Mouse (Mus musculus): ENCODE measurements around the gene Rbms3. TPM values are rescaled to one million over a fixed set of nuclear protein-coding genes. Genes with fewer than 3 reads are reported as not detected.
A peak's percentile ranks its signal among the peaks of the same experiment; 100 is the strongest.

The Rbms3 gene
- polyA plus RNA-seq, 1 experiment from 2014 or later, result 80.5 TPM

DNA sequence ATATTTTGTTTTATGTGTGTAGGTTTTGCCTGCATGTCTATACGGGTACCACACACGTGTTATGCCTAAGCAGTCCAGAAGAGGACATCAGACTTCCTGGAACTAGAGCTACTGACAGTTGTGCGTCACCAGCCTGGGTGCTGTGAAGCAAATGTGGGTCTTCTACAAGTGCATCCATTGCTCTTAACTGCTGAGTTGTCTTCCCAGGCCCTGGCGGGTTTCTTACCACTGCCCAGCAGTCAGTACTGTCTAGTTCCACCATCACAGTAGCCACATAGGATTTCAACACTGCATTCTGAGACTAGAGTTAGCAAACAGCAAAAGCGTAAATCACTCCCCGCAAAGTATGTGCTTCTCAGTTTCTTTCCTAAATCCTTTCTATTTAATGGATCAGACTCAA lies 259.6 kb downstream of the Rbms3 start:
- Histone ChIP-seq H3K4me3 (no peak overlapping the region), H3K27me3 (no peaks in the 10 kb centered on the region), H3K36me3 (no peaks in the 10 kb centered on the region), H3K9me3 (no peaks in the 10 kb centered on the region), H3K4me2 (no peak overlapping the region), H3K9ac (no peak overlapping the region), H3K27ac (replicated peaks) (no peak overlapping the region), H3K4me1 (replicated peaks) (0 out of 2 replicates have a peak, but pooled peaks cover under 1% of the 10 kb centered on the region)
- WGBS, result 95% methylated on average over 6 of the region's 6 CpGs
- no peak for ATAC-seq (ENCODE audit: low FRiP score, low read depth)

DNA sequence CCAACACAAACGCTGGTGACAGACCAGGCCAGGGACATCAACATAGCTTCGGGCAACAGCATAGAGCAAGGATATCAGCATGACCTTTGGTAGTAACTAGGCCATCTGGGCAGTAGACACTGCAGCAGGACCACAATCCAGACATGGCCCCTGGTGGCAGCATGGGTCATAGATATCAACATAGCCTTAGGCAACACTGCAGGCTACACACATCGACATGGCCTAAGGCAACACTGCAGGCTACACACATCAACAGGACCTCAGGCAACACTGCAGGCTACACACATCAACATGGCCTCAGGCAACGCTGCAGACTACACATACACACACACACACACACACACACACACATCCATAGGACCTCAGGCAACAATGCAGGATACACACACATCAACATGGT lies 261.7 kb downstream of the Rbms3 start:
- H3K4me3 ChIP-seq, result no peak overlapping the region
- no peak for ATAC-seq (ENCODE audit: low FRiP score, low read depth)
- WGBS, result 97% methylated on average over 4 of the region's 4 CpGs

DNA sequence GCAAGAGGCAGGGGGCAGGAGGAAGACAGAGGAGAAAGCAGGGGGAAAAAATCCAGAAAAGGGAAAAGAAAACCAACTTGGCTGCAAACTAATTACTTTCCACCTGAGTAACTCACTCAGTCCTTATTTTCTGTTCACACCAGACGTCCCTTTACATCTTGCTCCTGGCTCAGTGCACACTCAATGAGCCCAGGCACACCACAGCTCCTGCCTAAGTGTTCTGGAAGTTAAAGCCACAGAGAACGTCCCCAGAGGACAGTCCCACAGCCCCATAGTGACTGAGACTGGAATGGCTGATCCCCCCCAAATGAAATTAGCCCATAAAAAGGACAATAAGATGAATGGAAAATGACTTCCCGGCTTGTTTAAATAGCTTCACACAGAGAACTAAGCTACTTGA lies 265.1 kb downstream of the Rbms3 start:
- Histone ChIP-seq H3K9ac (no peak overlapping the region), H3K27ac (replicated peaks) (no peak overlapping the region), H3K4me3 (no peak overlapping the region), H3K4me2 (no peak overlapping the region), H3K9me3 (no peaks in the 10 kb centered on the region), H3K4me1 (replicated peaks) (0 out of 2 replicates have a peak, but pooled peaks cover 3% of the 10 kb centered on the region), H3K27me3 (no peaks in the 10 kb centered on the region), H3K36me3 (no peaks in the 10 kb centered on the region)
- ATAC-seq (ENCODE audit: low FRiP score, low read depth), result peak; percentile 61; the same call in 1 of the 2 replicates
- 26% methylated on average over 3 of the region's 3 CpGs for WGBS

More for the DNA sequence above, 261.7 kb downstream of the Rbms3 start:
- H3K9me3 ChIP-seq, result no peaks in the 10 kb centered on the region
- H3K9ac ChIP-seq, result no peak overlapping the region
- no peaks in the 10 kb centered on the region for H3K27me3 ChIP-seq
- no peak overlapping the region for H3K4me2 ChIP-seq
- 0 out of 2 replicates have a peak, but pooled peaks cover 3% of the 10 kb centered on the region for H3K4me1 ChIP-seq (replicated peaks)
- no peaks in the 10 kb centered on the region for H3K36me3 ChIP-seq
- no peak overlapping the region for H3K27ac ChIP-seq (replicated peaks)

DNA sequence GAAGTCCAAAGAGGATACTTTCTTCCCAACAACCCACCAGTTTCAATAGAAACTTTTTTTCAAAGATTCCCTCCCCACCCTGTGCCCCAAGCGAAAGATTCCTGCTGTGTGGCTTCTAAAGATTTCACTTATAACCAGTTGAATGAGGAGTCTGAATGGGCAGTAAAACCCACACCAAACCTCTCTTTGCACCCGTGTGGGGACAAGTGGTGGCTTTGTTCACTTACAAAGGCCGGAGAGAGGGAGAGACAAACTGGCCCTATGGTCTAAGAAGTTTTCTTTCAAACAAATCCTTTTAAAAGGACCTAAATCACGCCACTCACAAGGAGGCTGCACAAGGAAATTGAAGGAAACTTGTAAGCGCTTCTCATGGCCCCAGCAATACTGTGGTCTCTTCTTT lies 268.3 kb downstream of the Rbms3 start:
- H3K9me3 ChIP-seq, result no peaks in the 10 kb centered on the region
- no peak for ATAC-seq (ENCODE audit: low FRiP score, low read depth)
- no peak overlapping the region for H3K4me2 ChIP-seq
- H3K4me3 ChIP-seq, result no peak overlapping the region
- no peak overlapping the region for H3K9ac ChIP-seq
- peaks cover 12% of the 10 kb centered on the region; the same call in 1 of the 2 replicates for H3K4me1 ChIP-seq (replicated peaks)
- H3K27me3 ChIP-seq, result no peaks in the 10 kb centered on the region
- H3K27ac ChIP-seq (replicated peaks), result no peak overlapping the region
- 26% methylated on average over 5 of the region's 5 CpGs for WGBS
- no peaks in the 10 kb centered on the region for H3K36me3 ChIP-seq

DNA sequence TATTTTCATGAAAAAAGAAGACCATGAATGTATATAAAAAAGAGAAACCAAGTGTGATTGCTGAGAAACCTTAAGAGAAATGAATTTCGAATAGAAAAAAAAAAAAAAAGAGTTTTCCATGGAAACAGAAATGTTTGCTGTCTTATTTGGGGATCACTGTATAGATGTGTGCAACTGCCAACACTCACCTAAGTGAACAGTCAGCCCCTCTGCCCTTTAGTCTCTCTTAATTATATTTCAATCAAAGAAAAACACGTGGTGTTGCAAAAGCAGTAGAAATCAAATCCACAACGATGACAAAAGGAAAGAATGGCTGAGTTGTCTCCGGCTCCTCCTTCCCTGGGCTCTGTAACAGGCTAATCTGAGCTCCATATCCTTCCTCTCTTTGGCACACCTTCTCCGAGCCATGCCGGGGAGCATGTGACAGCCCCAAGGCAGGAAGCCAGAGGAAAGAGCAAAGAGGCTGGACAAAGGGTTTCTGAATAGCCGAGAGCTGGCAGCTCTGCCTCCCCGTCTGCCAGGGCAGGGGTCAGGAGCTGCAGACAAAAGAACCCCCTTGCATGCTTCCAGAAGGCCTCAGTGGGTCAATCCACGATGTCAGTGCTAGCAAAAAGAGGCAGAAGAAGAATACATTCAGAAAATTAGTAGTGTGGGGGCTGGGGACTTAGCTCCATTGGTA lies 272.8 kb downstream of the Rbms3 start:
- 8% methylated on average over 9 of the region's 9 CpGs for WGBS
- Histone ChIP-seq H3K27me3 (no peaks in the 10 kb centered on the region), H3K4me2 (no peak overlapping the region), H3K4me1 (replicated peaks) (peaks cover 11% of the 10 kb centered on the region; the same call in 1 of the 2 replicates), H3K9me3 (no peaks in the 10 kb centered on the region), H3K4me3 (no peak overlapping the region), H3K36me3 (no peaks in the 10 kb centered on the region), H3K27ac (replicated peaks) (peak overlapping the region; percentile 52; the same call in 1 of the 2 replicates), H3K9ac (no peak overlapping the region)
- ATAC-seq (ENCODE audit: low FRiP score, low read depth), result peak; percentile 95

DNA sequence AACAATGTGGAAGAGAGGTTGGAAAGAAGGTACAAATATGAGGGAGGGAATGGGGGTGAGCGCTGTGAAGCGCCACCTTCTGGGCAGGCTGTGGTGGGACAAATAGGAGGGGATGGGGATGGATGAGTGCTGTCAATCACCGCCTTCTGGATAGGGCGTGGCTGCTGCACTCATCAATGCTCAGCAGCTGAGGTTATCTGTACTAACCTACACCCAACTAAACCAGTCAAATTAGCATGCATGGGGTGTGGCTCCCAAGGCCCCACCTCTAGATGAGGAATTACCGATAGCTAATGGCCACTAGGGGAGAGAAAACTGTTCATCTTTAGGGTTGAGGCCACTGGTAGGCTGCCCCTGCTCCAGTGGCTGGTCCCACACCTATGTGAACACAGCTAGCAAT lies 274.2 kb downstream of the Rbms3 start:
- Histone ChIP-seq H3K27ac (replicated peaks) (no peak overlapping the region), H3K4me3 (no peak overlapping the region), H3K27me3 (no peaks in the 10 kb centered on the region), H3K9me3 (no peaks in the 10 kb centered on the region), H3K36me3 (no peaks in the 10 kb centered on the region), H3K4me2 (no peak overlapping the region), H3K4me1 (replicated peaks) (peaks cover 11% of the 10 kb centered on the region; the same call in 1 of the 2 replicates), H3K9ac (no peak overlapping the region)
- ATAC-seq (ENCODE audit: low FRiP score, low read depth), result no peak
- WGBS, result 72% methylated on average over 5 of the region's 5 CpGs

DNA sequence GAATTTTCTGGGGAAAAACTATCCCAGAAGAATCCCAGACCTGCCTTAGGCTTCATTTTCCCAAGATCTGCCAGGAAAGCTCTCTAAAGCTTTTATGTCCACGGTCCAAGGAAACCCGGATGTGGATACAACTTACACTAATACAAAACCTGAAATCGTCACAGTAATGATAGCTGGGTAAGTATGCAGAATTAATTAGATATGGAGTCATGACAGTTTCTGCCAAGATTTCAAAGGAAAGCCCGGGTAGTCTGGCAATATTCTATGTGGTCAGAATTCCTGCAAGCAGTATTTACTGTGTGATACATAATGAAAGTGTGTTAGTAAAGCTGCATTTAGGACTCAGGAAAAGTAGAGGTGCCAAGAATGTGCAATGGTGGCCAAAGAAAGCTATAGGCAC lies 287.4 kb downstream of the Rbms3 start:
- H3K4me2 ChIP-seq, result no peak overlapping the region
- H3K27me3 ChIP-seq, result no peaks in the 10 kb centered on the region
- H3K9me3 ChIP-seq, result no peaks in the 10 kb centered on the region
- no peaks in the 10 kb centered on the region for H3K36me3 ChIP-seq
- H3K4me1 ChIP-seq (replicated peaks), result no peaks in the 10 kb centered on the region
- WGBS, result 69% methylated on average over 4 of the region's 4 CpGs
- H3K27ac ChIP-seq (replicated peaks), result no peak overlapping the region
- H3K4me3 ChIP-seq, result no peak overlapping the region
- no peak for ATAC-seq (ENCODE audit: low FRiP score, low read depth)
- no peak overlapping the region for H3K9ac ChIP-seq

DNA sequence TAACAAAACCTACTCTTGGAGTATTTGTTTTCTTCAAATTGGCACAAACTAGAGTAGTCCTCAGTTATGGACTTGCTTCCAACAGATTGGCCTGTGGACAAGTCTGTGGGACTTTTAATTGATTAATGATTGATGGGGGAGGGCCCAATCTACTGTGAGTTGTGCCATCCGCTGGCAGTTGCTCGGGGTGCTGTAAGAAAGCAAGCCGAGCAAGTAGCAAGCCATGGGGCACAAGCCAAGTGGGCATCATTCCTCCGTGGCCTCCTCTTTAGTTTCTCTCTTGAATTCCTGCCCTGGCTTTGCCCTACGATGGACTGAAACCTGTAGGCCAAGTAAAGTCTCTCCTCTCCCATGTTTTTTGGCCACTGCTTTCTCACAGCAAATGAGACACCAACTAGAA lies 299.0 kb downstream of the Rbms3 start:
- H3K27me3 ChIP-seq, result no peaks in the 10 kb centered on the region
- no peaks in the 10 kb centered on the region for H3K4me1 ChIP-seq (replicated peaks)
- no peak overlapping the region for H3K27ac ChIP-seq (replicated peaks)
- no peaks in the 10 kb centered on the region for H3K36me3 ChIP-seq
- no peaks in the 10 kb centered on the region for H3K9me3 ChIP-seq
- no peak overlapping the region for H3K4me2 ChIP-seq
- ATAC-seq (ENCODE audit: low FRiP score, low read depth), result no peak
- no peak overlapping the region for H3K4me3 ChIP-seq
- H3K9ac ChIP-seq, result no peak overlapping the region
- WGBS, result 88% methylated on average over 5 of the region's 5 CpGs

DNA sequence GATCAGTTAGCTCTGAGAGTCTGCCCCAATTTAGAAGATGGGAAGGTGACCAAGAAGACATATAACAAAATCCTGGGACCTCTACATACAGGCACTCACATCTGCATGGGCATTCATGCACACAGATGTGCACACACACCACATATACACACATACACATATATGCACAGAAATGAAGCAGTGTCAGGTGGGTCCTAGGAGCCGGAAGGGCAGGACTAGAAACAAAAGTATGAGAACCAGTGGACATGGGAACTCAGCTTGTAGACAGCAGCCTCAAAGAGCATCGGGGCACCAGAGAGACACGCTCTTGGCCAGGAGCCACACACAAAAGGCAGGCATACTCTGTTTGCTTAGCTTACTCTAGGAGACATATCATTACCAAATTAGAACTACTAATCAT lies 310.4 kb downstream of the Rbms3 start:
- Histone ChIP-seq H3K9ac (no peak overlapping the region), H3K4me1 (replicated peaks) (no peaks in the 10 kb centered on the region; the same call in 1 of the 2 replicates), H3K4me3 (no peak overlapping the region), H3K27me3 (no peaks in the 10 kb centered on the region), H3K4me2 (no peak overlapping the region), H3K27ac (replicated peaks) (no peak overlapping the region), H3K36me3 (no peaks in the 10 kb centered on the region), H3K9me3 (no peaks in the 10 kb centered on the region)
- 58% methylated on average over 3 of the region's 3 CpGs for WGBS
- no peak for ATAC-seq (ENCODE audit: low FRiP score, low read depth)

DNA sequence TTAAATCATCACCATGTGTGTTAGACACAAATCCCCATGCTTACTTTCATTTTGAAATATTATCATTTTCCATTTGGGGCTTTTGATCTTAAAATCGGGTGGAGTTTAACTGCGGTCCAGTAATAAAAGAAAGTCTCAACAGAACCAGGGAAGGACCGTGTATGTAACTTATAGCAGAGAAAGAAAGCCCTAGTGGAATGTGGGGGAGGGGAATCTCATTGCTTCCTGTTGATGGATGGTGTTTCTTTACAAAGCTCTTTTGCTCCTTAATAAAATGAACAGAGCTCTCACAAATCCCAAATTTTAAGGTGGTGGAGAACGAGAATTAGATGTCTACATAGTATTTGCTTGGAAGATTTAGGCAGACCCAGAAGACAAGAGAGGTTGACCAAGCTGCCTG lies 311.3 kb downstream of the Rbms3 start:
- Histone ChIP-seq H3K9me3 (no peaks in the 10 kb centered on the region), H3K4me3 (no peak overlapping the region), H3K27ac (replicated peaks) (no peak overlapping the region), H3K9ac (no peak overlapping the region), H3K4me2 (no peak overlapping the region), H3K27me3 (no peaks in the 10 kb centered on the region), H3K36me3 (no peaks in the 10 kb centered on the region), H3K4me1 (replicated peaks) (no peaks in the 10 kb centered on the region; the same call in 1 of the 2 replicates)
- WGBS, result 60% methylated on average over 4 of the region's 4 CpGs
- ATAC-seq (ENCODE audit: low FRiP score, low read depth), result no peak

DNA sequence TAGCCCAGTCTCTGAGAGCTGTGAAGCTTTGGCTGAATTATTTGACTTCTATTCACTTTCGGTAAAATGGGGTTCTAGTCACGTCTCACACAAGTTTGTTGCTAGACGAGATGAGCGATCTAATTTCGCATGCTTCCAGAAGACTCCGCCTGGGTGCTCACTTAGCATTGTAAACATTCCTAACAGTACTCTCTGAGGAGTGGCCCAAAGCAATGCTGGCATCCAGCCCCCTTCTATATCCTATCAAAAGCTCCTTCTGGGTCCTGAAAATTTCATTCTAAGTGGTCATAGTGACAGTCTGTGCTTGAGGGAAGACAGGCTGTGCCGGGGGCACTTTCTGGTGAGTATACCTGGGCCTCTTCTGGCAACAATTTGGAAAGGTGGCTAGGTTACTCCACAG lies 312.5 kb downstream of the Rbms3 start:
- WGBS, result 94% methylated on average over 7 of the region's 7 CpGs
- no peak for ATAC-seq (ENCODE audit: low FRiP score, low read depth)

DNA sequence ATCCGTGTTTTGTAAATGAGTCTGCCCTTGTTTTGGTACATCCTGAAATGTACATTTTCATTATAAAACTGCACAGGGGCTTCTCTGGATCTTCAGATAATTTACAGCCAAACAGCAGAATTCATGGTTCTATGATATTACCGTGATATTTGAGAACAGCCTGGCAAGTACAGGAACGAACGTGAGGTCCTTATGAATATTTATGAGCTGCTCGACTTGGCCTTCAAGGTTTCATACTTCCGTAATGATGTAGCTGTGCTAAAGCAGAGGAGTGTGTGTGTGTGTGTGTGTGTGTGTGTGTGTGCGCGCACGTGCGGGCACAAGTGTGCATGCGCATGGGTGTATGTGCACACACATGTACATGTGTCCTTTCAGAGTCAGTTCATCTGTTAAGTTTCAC lies 316.1 kb downstream of the Rbms3 start:
- Histone ChIP-seq H3K9ac (no peak overlapping the region), H3K27me3 (no peaks in the 10 kb centered on the region), H3K27ac (replicated peaks) (no peak overlapping the region), H3K4me2 (no peak overlapping the region), H3K9me3 (no peaks in the 10 kb centered on the region), H3K36me3 (no peaks in the 10 kb centered on the region), H3K4me3 (no peak overlapping the region), H3K4me1 (replicated peaks) (no peaks in the 10 kb centered on the region; the same call in 1 of the 2 replicates)
- no peak for ATAC-seq (ENCODE audit: low FRiP score, low read depth)
- WGBS, result 71% methylated on average over 11 of the region's 11 CpGs

More for the DNA sequence above, 312.5 kb downstream of the Rbms3 start:
- H3K4me1 ChIP-seq (replicated peaks), result no peaks in the 10 kb centered on the region; the same call in 1 of the 2 replicates
- no peak overlapping the region for H3K4me2 ChIP-seq
- H3K27me3 ChIP-seq, result no peaks in the 10 kb centered on the region
- no peak overlapping the region for H3K9ac ChIP-seq
- no peaks in the 10 kb centered on the region for H3K36me3 ChIP-seq
- no peak overlapping the region for H3K4me3 ChIP-seq
- H3K27ac ChIP-seq (replicated peaks), result no peak overlapping the region
- H3K9me3 ChIP-seq, result no peaks in the 10 kb centered on the region

DNA sequence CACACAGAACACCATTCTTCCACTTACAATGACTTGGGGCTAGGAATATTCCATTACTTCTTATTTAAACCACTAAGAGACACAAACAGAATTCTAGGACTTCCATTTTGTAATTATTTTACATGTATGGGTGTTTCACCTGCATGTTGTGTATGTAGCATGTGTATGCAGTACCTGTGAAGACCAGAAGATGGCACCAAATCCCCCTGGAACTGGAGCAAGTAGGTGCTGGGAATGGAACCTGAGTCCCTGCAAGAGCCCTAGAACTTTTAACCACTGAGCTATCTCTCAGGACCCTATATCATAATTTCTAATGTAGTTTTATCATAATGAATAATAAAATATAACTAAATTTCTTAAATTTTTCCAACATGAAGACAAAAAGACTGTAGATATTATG lies 319.9 kb downstream of the Rbms3 start:
- H3K27me3 ChIP-seq, result no peaks in the 10 kb centered on the region
- H3K9ac ChIP-seq, result no peak overlapping the region
- H3K4me2 ChIP-seq, result no peak overlapping the region
- ATAC-seq (ENCODE audit: low FRiP score, low read depth), result no peak
- no peak overlapping the region for H3K27ac ChIP-seq (replicated peaks)
- H3K9me3 ChIP-seq, result no peaks in the 10 kb centered on the region
- H3K36me3 ChIP-seq, result no peaks in the 10 kb centered on the region
- no peak overlapping the region for H3K4me3 ChIP-seq
- H3K4me1 ChIP-seq (replicated peaks), result no peaks in the 10 kb centered on the region
